Mouse (Mus musculus): ENCODE measurements at regions not wholly inside any gene's neighbourhood (a gene's known extent, or its start where the extent isn't known, plus 50 kb on each side); places are given as distances from the start of the nearest gene placed in this dataset.

DNA sequence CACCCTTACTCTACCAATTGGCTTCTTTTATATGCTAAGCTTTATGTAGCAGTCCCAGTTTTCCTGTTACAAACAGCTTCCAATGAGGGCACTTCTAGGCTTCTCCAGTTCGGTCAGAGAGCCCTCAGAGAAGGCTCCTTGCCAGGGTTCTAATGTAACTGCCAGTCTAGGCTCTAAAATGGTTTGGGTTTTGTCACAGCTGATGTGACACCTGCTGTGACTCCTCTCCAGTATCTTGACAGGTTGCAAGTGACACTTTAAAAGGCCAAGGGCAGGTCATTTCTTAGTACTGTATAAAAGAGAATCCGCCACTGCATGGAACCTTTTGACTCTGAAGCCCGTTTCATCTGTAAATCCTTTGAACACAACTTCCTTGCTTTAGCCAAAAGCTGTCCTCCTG, 54.0 kb upstream of the Nedd9 start:
- DNase-seq (ENCODE audit: low read depth, low spot score) = peak; percentile 79

DNA sequence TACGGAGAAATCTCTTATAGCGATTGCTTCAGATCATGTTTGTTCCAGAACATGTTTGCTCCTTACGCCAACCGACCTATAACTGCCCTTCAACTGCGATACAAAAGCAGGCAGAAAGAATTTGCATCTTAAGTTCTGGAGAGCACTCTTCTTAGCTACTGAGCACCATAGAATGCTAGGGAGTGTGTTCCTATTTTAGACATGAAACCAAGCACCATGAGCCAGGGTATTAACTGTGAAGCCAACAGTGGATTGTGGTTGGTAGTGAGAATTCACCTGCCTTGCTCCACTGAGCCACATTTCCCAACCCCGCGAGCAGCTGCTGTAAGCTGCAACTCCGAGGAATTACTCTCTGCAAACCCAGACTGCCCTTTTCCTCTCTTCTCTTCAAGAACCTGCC, 58.9 kb upstream of the Nedd9 start:
- peak; percentile 28 for DNase-seq (ENCODE audit: low read depth, low spot score)

DNA sequence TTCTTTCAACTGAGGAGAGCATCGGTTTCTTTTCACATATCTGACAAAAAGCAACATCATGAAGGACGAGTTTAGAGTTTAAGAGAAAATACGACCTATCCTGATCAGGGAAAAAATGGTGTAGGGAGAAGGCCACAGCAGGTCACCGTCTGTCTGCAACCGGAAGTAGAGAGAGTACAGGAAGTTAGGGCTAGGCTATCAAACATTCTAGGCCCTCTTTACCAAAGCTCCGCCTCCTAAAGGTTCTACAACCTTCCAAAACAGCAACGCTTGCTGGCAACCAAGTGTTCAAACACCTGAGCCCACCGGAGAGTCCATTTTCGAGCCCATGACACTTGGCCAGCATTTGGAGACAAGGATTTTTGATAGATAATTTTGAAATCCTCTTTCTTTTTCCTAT, 59.2 kb upstream of the Tmem170b start:
- DNase-seq (ENCODE audit: low read depth, low spot score) = no peak

DNA sequence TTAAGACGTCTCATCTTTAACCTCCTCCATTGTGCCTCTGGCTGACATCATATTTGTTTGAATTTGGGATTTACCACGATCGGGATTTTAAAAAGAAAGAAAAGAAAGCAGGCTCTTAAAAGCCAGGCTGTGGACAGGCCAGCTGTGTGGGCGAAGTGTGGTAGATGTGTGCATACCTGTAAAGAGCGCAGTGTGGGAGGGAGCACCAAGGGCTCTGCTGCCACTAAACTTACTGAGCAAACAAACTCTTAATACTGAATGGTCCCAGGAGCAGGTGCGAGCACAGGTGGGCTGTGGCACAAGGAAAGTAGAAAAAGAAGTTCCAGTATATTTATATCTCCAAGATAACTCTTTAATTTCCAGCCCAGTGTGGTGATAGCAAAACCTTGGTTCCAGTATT, 56.4 kb upstream of the Tmem170b start:
- DNase-seq (ENCODE audit: low read depth, low spot score) = no peak

DNA sequence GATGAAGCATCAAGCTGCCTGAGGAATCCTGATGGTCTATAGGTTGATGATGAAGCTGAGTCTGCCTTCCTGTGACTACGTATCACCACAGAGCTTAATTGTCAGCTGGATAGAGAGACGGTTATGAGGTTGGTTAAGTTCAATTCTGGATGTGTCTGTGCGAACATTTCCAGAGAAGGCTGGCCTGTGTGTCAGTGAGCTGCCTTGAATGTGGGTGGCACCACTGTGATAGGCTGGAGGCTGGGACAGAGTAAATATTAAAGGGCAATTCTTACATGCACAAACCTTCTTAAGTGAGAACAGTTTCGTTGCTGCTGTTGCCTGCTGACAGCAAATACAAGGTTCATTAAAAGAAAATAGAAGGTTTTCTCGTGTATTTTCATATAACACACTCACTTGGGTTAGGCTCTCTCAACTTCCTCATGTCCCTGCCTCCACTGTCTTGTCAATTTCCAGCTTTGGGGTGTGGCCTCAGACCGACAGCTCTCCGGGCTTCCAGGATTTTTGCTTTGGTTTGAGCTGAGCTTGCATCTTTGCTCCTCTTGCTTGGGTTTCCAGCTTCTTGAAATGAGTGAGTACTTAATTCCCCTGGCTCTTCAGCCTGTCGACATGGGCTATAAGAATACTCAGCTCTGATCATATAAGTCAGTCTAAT, 55.3 kb upstream of the Tmem170b start:
- no peak for DNase-seq (ENCODE audit: low read depth, low spot score)

DNA sequence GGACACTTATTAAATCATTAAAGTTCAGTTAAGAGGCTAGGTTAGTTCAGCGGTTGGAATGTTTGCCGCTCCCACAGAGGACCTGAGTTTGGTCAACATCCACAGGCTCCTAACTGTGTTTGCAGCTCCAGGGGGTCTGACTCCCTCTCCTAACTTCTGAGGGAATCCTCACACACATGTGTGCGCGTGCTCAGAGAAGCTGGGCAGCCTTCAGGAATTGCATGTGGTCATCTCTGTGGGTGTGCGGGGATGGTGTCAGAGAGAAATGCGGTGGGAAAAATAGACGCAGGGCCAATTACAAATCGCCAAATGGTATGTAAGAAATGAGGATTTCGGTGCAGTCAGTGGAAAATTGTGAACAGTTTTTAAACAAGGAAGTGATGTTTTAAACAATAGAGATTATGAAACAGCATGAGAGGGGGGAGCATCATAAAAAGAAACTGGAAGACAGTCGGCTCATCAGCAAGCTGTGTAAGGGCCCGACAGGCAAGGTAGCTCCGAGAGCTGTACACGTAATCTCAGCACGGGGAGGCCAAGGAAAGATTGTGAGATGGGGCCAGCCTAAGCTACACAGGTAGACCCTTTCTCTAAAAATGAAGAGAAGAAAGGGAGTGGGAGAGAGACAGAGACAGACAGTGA, 53.9 kb upstream of the Tmem170b start:
- DNase-seq (ENCODE audit: low read depth, low spot score) = no peak

DNA sequence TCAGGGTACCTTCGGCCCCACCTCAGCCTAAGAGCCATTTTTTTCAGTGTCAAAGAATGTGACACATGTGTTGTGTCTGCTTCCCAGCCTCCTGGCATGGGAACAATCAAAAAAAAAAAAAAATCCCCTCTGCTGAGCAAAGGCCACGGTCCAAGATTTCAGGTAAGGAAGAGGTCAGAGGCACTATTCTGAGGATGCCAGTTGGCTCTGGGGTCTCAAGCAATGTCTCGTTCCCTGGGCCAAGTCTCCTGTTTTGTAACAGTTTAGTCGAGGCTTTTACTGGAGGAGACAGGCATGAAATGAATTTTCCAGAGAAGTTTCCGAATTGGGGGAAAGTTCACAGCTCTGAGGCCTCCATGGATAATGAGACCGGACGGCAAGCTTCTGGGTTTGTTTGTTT, 51.3 kb upstream of the Tmem170b start:
- peak; percentile 27 for DNase-seq (ENCODE audit: low read depth, low spot score)
